Mouse (Mus musculus): Measurements from ENCODE around the gene Fam20a. TPM values are rescaled to one million over a fixed set of nuclear protein-coding genes. Genes with fewer than 3 reads are reported as not detected.
"Not testable (repeated sequence)": the region's sequence is repeated elsewhere in the genome, so short reads cannot be mapped to it uniquely, and the experiment has no call there.

The Fam20a gene
- total RNA-seq, 2 experiments from 2014 or later = 1.6 to 2.5 TPM

DNA sequence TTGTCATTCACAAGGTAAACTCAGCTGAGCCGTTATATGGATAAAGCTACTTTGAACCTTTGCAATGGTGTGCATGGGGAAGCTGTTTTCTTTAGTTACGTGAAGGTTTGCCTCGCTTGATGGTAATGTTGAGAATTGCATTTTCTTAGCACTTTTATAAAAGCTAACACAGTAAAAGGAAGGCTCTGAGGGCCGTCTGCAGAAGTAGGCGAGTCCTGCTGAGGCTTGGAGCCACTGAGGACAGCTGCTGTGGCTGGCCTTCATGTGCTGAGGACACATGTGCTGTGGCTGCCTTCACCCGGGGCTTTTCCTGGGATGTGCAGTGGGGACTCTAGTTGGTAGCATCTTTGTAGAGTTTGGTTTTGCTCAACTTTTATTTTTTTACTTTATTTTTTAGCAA, 56.7 kb downstream of the Fam20a start:
- intact Hi-C loops (cut with DNase I) = loop anchor here (10.0 kb wide), 1 partner anchor 609 kb away; no protein-coding TSS in a partner anchor
- no peak for DNase-seq

- no peak for DNase-seq
- intact Hi-C loops (cut with DNase I) = loop anchor here (10.0 kb wide), 1 partner anchor 611 kb away; no protein-coding TSS in a partner anchor
Observed at GRCm38 (mm10) chr11:109664293-109664692, 57.8 kb downstream of the Fam20a start.

DNA sequence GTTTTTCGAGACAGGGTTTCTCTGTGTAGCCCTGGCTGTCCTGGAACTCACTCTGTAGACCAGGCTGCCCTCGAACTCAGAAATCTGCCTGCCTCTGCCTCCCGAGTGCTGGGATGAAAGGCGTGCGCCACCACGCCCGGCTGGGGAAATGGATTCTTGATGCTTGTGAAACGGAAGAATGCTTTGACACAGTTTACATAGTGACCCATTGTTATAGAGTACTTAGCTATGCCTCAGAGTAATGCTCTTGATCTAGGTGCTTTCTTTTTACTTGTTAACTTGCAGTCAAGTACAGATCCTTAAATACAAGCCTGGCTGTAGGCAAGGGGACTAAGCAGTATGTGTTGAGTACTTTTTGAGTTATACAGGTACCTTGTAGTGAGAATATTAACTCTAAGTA, 61.6 kb downstream of the Fam20a start:
- intact Hi-C loops (cut with DNase I) = loop anchor here (10.0 kb wide), 1 partner anchor 614 kb away; no protein-coding TSS in a partner anchor
- not testable (repeated sequence) for DNase-seq

DNA sequence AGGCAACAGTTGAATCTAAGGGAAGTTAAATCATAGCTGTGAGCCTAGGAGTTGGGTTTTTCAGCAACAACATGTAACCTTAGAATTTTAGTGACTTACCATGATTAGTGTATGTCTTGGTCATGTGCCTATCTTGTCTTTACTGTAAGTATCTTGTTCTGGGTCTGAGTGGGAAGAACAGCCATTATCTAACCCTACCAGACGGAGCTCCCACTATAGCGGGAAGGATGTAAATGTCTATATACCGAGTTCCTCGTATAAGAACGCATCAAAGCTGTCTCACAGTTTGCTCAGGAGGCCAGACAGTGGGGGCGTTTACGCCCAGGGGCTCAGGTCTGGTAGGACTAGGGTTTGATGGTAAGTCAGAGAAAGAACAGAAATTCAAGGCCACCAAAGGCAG, 65.8 kb downstream of the Fam20a start:
- no peak for DNase-seq
- intact Hi-C loops (cut with DNase I) = no loop called here

DNA sequence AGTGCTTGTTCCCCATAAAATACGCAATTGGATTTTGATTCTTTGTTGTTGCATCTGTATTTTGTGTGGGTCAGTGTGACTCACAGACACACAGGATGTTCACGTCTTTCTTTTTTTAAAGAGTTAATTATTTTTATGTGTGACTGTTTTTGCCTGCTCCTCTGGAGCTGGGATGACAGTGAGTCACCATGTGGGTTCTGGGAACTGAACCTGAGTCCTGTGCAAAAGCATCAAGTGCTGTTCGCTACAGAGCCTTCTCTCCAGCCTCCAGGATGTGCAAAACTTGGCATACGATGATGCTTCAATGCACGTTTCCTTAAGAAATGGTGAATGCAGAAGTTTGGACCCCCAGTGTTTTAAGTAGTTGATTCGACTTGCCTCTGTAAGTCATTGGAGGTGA, 67.5 kb downstream of the Fam20a start:
- intact Hi-C loops (cut with DNase I) = no loop called here
- DNase-seq = no peak

GRCm38 (mm10) chr11:109653201-109653600, 68.9 kb downstream of the Fam20a start:
- DNase-seq = no peak
- intact Hi-C loops (cut with DNase I) = no loop called here

GRCm38 (mm10) chr11:109652505-109652904, 69.6 kb downstream of the Fam20a start:
- intact Hi-C loops (cut with DNase I) = no loop called here
- DNase-seq = no peak

- intact Hi-C loops (cut with DNase I) = no loop called here
- no peak for DNase-seq
Observed at GRCm38 (mm10) chr11:109651566-109652024, 70.5 kb downstream of the Fam20a start.

GRCm38 (mm10) chr11:109650788-109651565, 71.1 kb downstream of the Fam20a start:
- DNase-seq = peak; percentile 85 to 88
- intact Hi-C loops (cut with DNase I) = no loop called here

DNA sequence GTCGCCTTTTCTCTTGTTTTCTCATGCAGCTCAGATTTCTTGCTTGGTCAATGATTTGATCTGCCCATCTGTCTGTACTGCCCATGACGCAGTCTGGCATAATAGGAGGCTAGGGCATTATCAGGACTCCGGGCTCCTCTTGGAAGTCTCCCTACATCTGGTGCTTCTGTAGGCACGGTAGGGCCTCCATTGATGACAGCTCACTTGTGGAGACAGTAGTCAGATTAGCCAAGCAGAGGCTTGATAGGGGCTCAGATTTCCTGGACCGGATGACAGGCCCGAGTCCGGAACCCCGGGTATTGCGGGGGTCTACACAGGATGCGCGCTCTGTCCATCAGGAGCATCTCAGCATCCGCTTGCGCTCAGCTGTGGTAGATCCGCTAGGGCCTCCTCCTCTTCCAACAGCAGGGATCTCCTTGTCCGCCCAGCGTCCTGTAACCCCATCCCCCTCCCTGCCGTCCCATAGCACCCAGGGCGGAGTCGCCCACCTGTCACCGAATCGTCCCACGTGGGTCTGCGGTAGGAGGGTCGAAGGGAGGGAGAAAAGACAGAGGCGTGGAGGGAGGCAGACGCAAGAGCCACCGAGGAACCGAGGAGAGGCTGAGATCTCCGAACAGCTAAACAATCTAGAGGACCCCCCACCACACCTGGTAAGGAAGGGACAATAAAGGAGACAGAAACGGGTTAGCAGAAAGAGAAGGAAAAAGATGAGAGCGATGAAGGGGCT, 71.9 kb downstream of the Fam20a start:
- peak; percentile 62 to 64 for DNase-seq
- intact Hi-C loops (cut with DNase I) = no loop called here

DNA sequence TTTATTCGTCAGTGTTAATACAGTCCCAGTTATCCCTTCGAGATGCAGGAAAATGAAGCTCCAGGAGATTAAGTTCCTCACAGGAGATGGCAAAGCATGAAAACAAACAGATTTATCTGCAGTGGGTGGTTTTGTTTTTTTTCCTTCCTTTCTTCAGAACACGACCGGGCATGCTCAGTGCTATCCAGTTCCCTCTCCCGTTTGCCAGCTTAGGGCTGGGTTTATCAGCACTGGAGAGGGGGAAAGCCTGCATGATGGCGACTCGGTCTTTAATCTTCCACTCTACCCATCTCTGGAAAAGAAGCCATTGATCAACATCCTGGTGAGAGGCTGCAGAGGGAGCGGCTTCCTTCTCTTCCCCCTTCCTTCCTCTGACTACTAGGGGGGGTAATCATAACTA, 72.9 kb downstream of the Fam20a start, which contains the start of gene Prkar1a:
Gene Prkar1a (plus strand): TSS at position 200 of the 400 bp plus-strand sequence.
- no peak for DNase-seq
- intact Hi-C loops (cut with DNase I) = no loop called here

GRCm38 (mm10) chr11:109648510-109648909, 73.6 kb downstream of the Fam20a start:
- no peak for DNase-seq
- intact Hi-C loops (cut with DNase I) = no loop called here

GRCm38 (mm10) chr11:109641498-109642222, 80.4 kb downstream of the Fam20a start:
- DNase-seq = no peak
- intact Hi-C loops (cut with DNase I) = no loop called here

DNA sequence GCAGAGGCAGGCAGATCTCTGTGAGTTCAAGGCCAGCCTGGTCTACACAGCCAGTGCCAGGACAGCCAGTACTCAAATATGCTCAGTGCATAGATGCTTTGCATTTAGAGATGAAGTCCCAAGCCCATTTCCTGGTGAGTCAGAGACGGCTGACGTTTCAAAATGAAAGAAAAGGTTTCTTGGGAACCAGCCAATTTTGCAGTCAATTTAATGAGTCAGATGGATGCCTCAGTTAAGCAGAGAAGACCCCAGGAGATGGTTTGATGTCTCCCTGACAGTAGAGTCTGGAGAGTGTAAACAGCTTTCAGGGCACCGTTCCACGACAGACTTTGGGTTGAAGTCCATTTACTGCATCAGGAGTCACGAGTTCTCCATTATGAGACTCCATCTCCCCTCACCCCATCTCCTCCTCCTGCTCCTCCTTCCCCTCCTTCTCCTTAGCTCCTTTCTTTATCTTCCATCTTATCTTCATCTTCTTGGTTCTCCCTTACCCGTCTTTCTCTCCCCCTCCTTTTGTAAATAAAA, 86.1 kb downstream of the Fam20a start:
- intact Hi-C loops (cut with DNase I) = no loop called here
- no peak for DNase-seq

DNA sequence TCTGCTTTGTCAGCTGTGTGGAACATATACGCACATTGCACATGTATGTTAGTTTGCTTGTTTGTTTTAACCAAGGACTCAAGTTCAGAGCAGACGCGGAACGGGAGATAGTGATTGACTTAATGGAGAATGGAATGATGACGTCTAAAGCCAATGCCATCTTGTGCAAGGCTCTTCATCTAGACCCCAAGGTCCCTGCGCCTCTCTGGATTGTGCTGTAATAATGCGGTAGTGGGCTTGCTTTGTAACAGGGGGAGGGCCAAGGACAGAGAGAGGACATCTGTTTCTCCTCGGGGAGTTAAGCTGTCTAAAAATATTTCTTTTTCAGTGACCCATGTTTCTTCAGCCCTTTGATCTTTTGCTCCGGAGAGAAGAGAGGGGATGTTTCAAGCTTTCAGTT, 87.2 kb downstream of the Fam20a start:
- intact Hi-C loops (cut with DNase I) = no loop called here
- no peak for DNase-seq

GRCm38 (mm10) chr11:109629021-109629521, 93.0 kb downstream of the Fam20a start:
- no peak for DNase-seq
- intact Hi-C loops (cut with DNase I) = no loop called here

GRCm38 (mm10) chr11:109628099-109628498, 94.0 kb downstream of the Fam20a start:
- intact Hi-C loops (cut with DNase I) = no loop called here

GRCm38 (mm10) chr11:109627648-109628047, 94.4 kb downstream of the Fam20a start:
- intact Hi-C loops (cut with DNase I) = no loop called here
- DNase-seq = no peak

More at GRCm38 (mm10) chr11:109628099-109628498, 94.0 kb downstream of the Fam20a start:
- DNase-seq = no peak

DNA sequence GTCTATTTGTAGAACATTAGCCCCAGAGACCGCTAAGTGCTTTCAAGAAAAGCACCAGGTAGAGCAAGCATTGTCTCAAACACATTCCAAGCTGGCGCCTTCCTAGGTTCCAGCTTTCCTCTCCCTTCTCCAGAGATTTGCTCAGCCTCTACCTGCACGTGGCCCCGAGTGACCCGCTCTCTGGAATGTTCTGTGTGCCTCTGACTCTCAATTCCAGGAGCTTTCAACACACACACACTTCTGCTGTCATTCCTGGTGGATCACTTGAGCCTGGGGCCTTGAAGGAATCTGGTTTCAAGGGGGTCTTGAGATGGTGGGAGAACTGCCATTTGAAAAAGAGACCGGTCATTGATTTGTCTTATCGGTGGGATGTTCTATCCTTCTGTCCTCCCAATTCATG, 98.8 kb downstream of the Fam20a start:
- intact Hi-C loops (cut with DNase I) = no loop called here
- no peak for DNase-seq

DNA sequence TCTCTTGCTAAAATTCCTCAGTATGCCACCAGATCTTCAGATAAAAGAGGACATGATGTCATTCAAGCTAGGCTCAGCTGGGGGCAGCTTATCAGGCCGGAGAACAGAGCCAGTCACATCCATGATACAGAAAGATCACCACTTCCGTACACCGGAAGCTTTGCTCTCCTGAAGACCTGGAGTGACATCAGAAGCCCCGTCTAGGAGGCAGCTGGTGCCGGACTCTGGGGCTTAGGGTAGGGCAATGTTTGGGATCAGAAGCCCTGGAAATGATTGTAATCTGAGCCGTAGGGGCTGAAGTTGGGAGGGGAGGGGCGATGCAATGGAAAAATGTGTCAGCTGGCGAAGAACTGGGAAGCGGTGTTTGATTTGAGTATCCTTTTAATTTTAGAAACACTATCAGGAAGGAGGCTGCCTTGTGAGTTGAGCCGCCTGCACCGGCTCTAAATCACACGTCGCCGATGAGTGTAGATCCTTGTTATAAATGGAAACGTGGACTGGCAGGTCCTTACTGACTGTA, 99.5 kb downstream of the Fam20a start:
- DNase-seq = no peak
- intact Hi-C loops (cut with DNase I) = no loop called here
